Mouse (Mus musculus): ENCODE measurements around the gene Zfp560. TPM values are rescaled to one million over a fixed set of nuclear protein-coding genes. Genes with fewer than 3 reads are reported as not detected.
"Not testable (repeated sequence)": the region's sequence is repeated elsewhere in the genome, so short reads cannot be mapped to it uniquely, and the experiment has no call there.

The Zfp560 gene
- polyA plus RNA-seq (2012; rRNA removed), result 22.6 and 26.5 TPM in 2 replicates

DNA sequence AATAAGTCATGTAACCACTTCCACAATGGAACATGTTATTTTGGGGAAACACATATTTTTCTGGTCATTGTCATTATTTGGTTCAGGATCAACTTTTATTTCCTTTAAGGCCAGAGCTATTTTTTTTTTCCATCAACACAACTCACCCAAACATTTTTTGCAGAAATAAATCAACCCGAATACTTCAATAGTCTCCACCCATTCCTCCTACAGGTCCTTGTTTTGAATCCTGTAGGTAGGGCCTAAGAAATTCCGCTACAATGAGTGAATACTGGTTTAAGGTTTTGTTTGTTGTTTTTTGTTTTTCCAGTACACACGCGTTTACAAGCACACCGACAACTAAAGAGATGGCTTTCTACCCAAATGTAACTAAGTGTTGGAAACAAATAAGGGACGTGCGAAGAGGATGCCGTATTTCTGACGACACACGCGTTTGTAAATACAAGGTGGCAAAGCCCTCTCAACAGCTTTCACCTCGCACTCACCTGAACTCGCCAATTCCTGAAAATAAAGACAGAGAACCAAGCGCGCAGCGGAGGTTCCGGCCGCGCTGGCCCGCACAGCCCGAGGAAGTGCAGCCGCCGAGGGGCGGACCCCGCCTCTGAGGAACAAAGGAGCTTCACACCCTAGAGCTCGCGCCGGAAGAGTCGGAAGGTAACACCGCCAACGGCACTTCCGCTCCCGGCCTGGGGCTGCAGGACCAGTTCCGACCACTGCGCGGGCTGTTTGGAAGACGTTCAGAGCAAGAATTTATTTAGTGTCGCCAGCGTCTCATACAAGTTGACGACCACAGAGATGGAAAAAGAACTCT is at the start of gene Zfp560:
Gene Zfp560, minus strand, starts transcription at position 646 of the 811 bp plus-strand sequence.
- DNase-seq (ENCODE audit: low spot score), result peak; percentile 79

DNA sequence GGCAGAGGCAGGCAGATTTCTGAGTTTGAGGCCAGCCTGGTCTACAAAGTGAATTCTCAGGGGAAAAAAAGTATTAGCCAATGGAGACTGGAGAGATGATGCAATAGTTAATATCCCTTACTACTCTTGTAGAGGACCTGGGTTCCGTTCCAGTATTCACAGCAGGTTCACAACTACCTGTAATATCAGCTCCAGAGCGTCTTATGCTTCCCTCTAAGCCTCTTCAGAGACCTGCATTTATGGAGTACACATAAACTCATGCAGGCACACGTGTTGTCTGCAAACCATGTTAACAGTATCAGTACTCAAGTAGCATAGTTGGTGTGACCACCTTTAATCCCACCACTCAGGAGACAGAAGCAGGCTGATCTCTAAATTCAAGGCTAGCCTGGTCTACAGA is 45.0 kb upstream of the Zfp560 start:
- DNase-seq (ENCODE audit: low spot score), result no peak

DNA sequence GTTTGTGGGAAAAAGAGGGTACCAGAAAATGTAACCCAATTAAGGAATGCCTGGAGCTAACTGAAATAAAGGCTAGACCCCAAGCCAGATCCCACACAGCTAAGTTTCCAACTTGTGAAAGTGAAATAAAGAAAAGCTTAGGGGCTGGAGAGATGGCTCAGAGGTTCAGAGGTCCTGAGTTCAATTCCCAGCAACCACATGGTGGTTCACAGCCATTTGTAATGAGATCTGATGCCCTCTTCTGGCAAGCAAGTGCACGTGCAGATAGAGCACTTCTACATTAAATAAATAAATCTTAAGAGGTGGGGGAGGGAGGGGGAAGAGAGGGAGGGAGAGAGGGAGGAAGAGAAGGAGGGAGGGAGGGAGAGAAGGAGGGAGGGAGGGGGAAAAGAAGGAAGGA is 26.5 kb upstream of the Zfp560 start:
- no peak for DNase-seq (ENCODE audit: low spot score)

DNA sequence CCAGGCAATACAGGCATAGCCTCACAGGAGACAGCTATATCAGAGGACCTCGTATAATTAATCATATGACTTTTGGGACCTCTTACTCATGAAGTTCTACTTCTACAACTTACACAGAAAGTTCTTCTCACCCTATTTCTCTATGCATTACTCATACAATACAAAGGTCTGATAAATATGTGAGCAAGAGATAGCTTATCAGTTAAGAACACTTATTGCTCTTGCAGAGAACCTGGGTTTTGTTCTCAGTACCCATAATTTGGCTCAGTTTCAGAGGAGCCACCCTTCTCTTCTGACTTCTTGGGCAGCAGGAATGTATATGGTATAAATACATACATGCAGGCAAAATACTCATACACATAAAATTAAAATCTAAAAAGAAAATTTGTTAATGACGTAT is 24.3 kb upstream of the Zfp560 start:
- DNase-seq (ENCODE audit: low spot score), result no peak

DNA sequence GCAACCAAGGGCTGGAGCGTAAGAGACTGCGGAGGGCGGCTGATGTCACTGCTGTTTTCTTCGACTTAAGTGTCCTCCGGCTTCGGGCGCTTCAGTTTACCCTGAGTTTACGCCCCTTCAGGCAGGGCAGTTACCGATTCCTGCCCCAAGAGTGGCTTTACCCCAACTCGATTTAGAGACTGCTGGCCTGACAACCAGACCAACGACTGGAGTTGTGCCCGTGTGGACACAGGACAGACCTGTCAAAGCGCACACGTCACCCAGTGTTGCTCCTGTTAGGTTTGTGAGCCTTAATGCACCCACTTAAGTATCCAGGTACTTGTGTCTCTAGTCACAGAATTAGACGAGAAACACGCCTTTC is 346 bp upstream of the Zfp560 start:
- DNase-seq (ENCODE audit: low spot score), result no peak

DNA sequence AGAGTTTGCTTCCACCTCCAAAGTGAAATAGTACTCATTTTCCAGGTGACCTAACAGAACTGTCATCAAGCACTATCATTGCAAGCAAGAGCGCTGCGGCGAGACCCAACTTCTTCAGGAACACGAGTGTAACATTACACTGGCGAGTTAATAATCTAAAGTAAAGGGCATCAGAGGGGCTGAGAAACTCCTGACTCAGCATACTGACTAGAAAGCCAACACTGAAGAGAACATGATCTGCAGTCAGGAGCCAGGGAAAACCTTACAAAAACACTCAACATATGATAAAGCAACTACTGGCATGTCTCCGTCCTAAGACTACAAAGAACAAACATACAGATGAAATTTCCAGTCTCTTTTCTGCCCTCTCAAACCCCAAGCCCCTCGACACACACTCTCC is 1.3 kb downstream of the Zfp560 start:
- DNase-seq (ENCODE audit: low spot score), result no peak

DNA sequence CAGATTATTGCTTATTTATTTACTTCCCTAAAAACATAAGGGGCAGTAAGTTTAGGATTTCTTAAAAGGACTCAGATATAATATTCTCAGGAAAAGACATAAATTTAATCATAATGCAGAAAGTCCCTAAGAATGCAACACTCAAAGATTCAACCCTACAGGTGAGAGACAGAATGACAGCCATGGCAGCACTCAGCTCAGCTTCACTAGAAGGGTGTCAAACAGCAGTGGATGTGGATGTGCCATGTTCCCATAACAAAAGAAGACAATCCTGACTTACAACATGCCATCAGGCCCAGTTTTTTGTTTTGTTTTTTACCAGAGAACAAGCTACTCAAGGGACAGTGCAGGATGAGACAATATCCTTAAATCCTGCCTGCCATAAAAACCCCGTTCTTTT is 10.3 kb downstream of the Zfp560 start:
- DNase-seq (ENCODE audit: low spot score), result no peak

DNA sequence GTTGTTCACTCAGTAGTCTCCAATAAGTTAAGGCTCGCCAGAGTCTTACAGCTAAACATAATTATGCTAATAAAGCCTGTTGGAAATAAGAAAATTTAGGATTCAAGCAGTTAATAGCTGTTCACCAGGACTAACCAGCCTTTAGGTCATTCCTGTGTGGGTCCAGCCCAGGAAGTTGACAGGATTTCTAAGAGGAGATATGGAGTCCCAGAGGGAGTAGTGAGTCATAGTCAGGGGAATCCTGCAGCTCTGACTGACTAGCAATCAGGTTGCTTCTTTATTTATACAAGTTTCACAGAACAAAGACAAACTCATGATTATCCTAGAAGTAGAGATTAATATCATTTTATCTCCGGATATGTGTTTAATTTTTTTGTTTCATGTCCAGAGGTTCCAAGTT is 17.7 kb downstream of the Zfp560 start:
- no peak for DNase-seq (ENCODE audit: low spot score)

DNA sequence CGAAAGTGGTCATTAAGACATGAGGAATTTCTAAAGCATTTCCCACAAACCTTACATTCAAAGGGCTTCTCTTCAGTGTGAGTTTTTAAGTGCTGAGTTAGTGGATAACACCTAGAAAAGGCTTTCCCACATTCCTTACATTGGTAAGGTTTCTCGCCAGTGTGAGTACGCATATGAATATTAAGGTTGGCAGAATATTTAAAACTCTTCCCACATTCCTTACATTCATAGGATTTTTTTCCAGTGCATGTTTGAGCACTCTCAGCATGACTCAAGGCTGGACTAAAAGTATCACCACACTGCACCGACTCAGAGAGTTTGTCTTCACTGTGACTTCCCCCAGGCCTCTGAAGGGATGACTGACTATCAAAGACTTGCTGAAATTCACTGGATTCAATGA is 36.5 kb downstream of the Zfp560 start:
- no peak for DNase-seq (ENCODE audit: low spot score)

DNA sequence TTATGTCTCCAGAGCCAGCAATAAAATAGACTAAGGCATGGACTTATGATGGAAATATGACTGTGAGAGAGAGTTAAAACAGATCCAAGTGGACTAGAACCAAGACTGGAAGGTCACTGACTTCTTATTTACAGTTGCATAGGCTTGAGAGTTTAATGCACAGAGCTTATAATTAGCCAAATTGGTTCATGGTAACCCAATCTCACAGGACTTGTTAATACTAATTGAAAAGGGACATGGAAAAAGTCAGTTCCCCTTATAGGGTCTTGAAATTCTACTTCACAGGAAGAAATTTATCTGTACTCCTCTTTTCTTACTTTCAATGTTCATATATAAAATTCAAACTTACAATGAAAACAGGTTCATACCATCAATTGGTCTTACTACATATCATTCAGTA is 49.0 kb downstream of the Zfp560 start, which contains the start of gene Olfr18:
Gene Olfr18, minus strand, starts transcription at position 101 of the 400 bp plus-strand sequence.
- no peak for DNase-seq (ENCODE audit: low spot score)

DNA sequence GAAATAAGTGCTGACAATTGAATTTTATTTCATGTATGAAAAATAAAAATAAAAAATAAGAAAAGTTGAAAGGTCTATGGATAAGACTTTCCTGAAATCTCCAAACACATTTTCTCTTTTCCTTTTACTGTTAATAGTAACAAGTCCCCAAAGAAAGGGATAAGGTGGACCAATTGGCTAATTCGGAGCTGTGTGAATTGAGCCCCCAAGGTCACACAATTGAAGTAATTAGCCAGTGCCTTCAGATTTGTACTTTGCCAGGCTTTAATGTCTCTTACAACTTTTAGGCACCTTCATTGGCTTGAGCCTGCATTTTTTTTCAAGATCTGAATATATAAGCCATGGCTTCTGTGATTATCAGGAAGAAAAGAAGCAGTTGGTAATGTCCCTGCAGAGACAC is 86.7 kb downstream of the Zfp560 start, which contains the start of gene Olfr873:
Gene Olfr873, plus strand, starts transcription at position 301 of the 400 bp plus-strand sequence.
- no peak for DNase-seq (ENCODE audit: low spot score)

DNA sequence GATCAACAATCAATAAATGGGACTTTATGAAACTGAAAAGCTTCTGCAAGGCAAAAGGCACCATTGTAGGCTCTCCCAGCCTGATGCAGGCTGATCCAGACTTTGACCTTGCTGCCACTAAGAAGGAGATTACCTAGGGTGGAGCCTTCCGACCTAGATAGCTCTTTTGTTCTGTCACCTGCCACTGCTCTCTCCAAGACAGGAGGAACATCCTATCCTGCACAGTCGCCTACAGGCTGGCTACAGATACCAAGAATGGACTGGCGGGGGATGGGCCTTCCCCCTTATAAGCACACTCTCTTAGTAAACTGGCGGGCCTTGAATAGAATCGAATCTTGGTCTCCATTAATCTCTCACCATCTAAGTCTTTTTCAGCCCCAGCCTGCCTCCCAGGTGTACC is 89.4 kb downstream of the Zfp560 start:
- DNase-seq (ENCODE audit: low spot score), result not testable (repeated sequence)

Other genes starting within 250 kb of the Zfp560 start
- gene Olfr870, start 211.1 kb downstream of the Zfp560 start, polyA plus RNA-seq (2012; rRNA removed), result not detected in 2 replicates
- gene Olfr871, start 173.0 kb downstream of the Zfp560 start, polyA plus RNA-seq (2012; rRNA removed), result not detected in 2 replicates
- not detected in 2 replicates for gene Olfr872, start 148.1 kb downstream of the Zfp560 start, polyA plus RNA-seq (2012; rRNA removed)
- gene Olfr39, start 102.8 kb downstream of the Zfp560 start, polyA plus RNA-seq (2012; rRNA removed), result not detected in 2 replicates
- gene Olfr873, start 86.6 kb downstream of the Zfp560 start, polyA plus RNA-seq (2012; rRNA removed), result not detected in 2 replicates
- not detected in 2 replicates for gene Olfr18, start 49.1 kb downstream of the Zfp560 start, polyA plus RNA-seq (2012; rRNA removed)
- gene Zfp26, start 75.0 kb upstream of the Zfp560 start, polyA plus RNA-seq (2012; rRNA removed), result 6.8 and 7.5 TPM in 2 replicates
- 16.0 and 17.1 TPM in 2 replicates for gene Zfp426, start 107.6 kb upstream of the Zfp560 start, polyA plus RNA-seq (2012; rRNA removed)
- 37.7 and 39.1 TPM in 2 replicates for gene Zfp266, start 136.2 kb upstream of the Zfp560 start, polyA plus RNA-seq (2012; rRNA removed)
- gene Zfp846, start 196.1 kb upstream of the Zfp560 start, polyA plus RNA-seq (2012; rRNA removed), result 6.9 TPM in 2 replicates